Comparison of ENCODE assay signal across 7 mouse cellular contexts in genomic region chr4:35225141-35225733, GRCm38 (mm10). TPM values are rescaled to one million over a fixed set of nuclear protein-coding genes. Genes with fewer than 3 reads are reported as not detected.
DNase-seq lines count a peak whose midpoint lies in the region; ATAC-seq and TF ChIP-seq lines count a peak whose summit lies in the region.

No protein-coding gene starts in this region.

- ATAC-seq in heart, embryonic 12.5 days (ENCODE audit: insufficient number of reproducible peaks, low FRiP score): peak; percentile 63
- ATAC-seq in limb, embryonic 12.5 days (ENCODE audit: insufficient number of reproducible peaks, insufficient read depth, low FRiP score, low TSS enrichment, low read depth): peak; percentile 73
- ATAC-seq in midbrain, embryonic 12.5 days (ENCODE audit: low FRiP score, low read depth): peak; percentile 78

- H3K9ac ChIP-seq in heart, embryonic 12.5 days: peak overlapping the region; percentile 87
- peak overlapping the region; percentile 89 for H3K9ac ChIP-seq in limb, embryonic 12.5 days (replicated peaks)
- H3K9ac ChIP-seq in midbrain, embryonic 12.5 days (replicated peaks): peak overlapping the region; percentile 89

- peak overlapping the region; percentile 81 for H3K4me2 ChIP-seq in heart, embryonic 12.5 days
- H3K4me2 ChIP-seq in limb, embryonic 12.5 days: peak overlapping the region; percentile 76
- peak overlapping the region; percentile 78 for H3K4me2 ChIP-seq in midbrain, embryonic 12.5 days (replicated peaks)

- no peaks in the 10 kb centered on the region for H3K36me3 ChIP-seq in heart, embryonic 12.5 days
- no peaks in the 10 kb centered on the region for H3K36me3 ChIP-seq in limb, embryonic 12.5 days
- H3K36me3 ChIP-seq in midbrain, embryonic 12.5 days: no peaks in the 10 kb centered on the region

- no peak for TF ChIP-seq CTCF in bone marrow macrophage, adult 2 months (IDR thresholded peaks at IDR 0.05; ENCODE audit: low read depth, low read length)

- H3K27me3 ChIP-seq in heart, embryonic 12.5 days (replicated peaks): no peaks in the 10 kb centered on the region
- no peaks in the 10 kb centered on the region for H3K27me3 ChIP-seq in limb, embryonic 12.5 days
- no peaks in the 10 kb centered on the region for H3K27me3 ChIP-seq in midbrain, embryonic 12.5 days

- H3K4me1 ChIP-seq in bone marrow macrophage, adult 2 months (ENCODE audit: control insufficient read depth, insufficient read depth, low read length): peaks cover 27% of the 10 kb centered on the region
- peaks cover 14% of the 10 kb centered on the region for H3K4me1 ChIP-seq in heart, embryonic 12.5 days (replicated peaks)
- H3K4me1 ChIP-seq in limb, embryonic 12.5 days (replicated peaks): no peaks in the 10 kb centered on the region
- H3K4me1 ChIP-seq in midbrain, embryonic 12.5 days: peaks cover 7% of the 10 kb centered on the region

- peak overlapping the region; percentile 55 for H3K27ac ChIP-seq in bone marrow macrophage, adult 2 months (ENCODE audit: insufficient read depth, low read depth, low read length)
- H3K27ac ChIP-seq in heart, embryonic 12.5 days (ENCODE audit: poor library complexity, severe bottlenecking): peak overlapping the region; percentile 49; the same call in 1 of the 2 replicates
- H3K27ac ChIP-seq in limb, embryonic 12.5 days: no peak overlapping the region
- peak overlapping the region; percentile 68 for H3K27ac ChIP-seq in midbrain, embryonic 12.5 days (replicated peaks)

- under 1% methylated on average over 39 of the region's 40 CpGs for WGBS in heart, embryonic 12.5 days
- WGBS in limb, embryonic 12.5 days: 0% methylated on average over 39 of the region's 40 CpGs
- WGBS in midbrain, embryonic 12.5 days: under 1% methylated on average over 32 of the region's 40 CpGs

- no peak for TF ChIP-seq POLR2A in bone marrow macrophage, adult 2 months (IDR thresholded peaks at IDR 0.05; ENCODE audit: borderline replicate concordance, low read depth, low read length)

- peak; percentile 17 for DNase-seq in spleen, adult 12 weeks (ENCODE audit: low spot score)
- no peak for DNase-seq in spleen, postnatal 14 days (ENCODE audit: low spot score in 2 of 2)
- no peak for DNase-seq in urinary bladder, adult 18-20 months (ENCODE audit: low spot score in 2 of 2)

- no peaks in the 10 kb centered on the region for H3K9me3 ChIP-seq in heart, embryonic 12.5 days (replicated peaks)
- H3K9me3 ChIP-seq in limb, embryonic 12.5 days: no peaks in the 10 kb centered on the region
- no peaks in the 10 kb centered on the region for H3K9me3 ChIP-seq in midbrain, embryonic 12.5 days

- peak overlapping the region; percentile 89 for H3K4me3 ChIP-seq in bone marrow macrophage, adult 2 months (ENCODE audit: insufficient read depth, low read length)
- peak overlapping the region; percentile 75 for H3K4me3 ChIP-seq in heart, embryonic 12.5 days
- H3K4me3 ChIP-seq in limb, embryonic 12.5 days (replicated peaks): peak overlapping the region; percentile 89
- H3K4me3 ChIP-seq in midbrain, embryonic 12.5 days: peak overlapping the region; percentile 93

RNA-seq across cellular contexts. Expression of gene C9orf72, which starts 0.7 kb away (rescaled TPM):
- 35.7 and 42.2 TPM in 2 replicates for polyA plus RNA-seq in bone marrow macrophage, adult 2 months (2012; ENCODE audit: insufficient read depth, insufficient read length, missing spikeins)
- polyA plus RNA-seq in heart, embryonic 12.5 days (2016; fragmentation: Nextera tagmentation; extraction: Ambion mirVana): 17.0 and 19.1 TPM in 2 replicates
- polyA plus RNA-seq in limb, embryonic 12.5 days (2016; fragmentation: Nextera tagmentation; extraction: Ambion mirVana): 11.6 and 12.2 TPM in 2 replicates
- 25.9 and 29.4 TPM in 2 replicates for polyA plus RNA-seq in midbrain, embryonic 12.5 days (2016; fragmentation: Nextera tagmentation; extraction: Ambion mirVana)
